Mouse (Mus musculus) kidney, postnatal 25 days (tissue): ENCODE measurements around the gene Mrpl49.

ENCODE experiments used
- DNase-seq, 2 experiments: peaks; one replicate each; pipeline ENCODE4 v3.0.0; 2021; ENCODE audit warnings: mixed read lengths in 2 of 2

The Mrpl49 gene

DNA sequence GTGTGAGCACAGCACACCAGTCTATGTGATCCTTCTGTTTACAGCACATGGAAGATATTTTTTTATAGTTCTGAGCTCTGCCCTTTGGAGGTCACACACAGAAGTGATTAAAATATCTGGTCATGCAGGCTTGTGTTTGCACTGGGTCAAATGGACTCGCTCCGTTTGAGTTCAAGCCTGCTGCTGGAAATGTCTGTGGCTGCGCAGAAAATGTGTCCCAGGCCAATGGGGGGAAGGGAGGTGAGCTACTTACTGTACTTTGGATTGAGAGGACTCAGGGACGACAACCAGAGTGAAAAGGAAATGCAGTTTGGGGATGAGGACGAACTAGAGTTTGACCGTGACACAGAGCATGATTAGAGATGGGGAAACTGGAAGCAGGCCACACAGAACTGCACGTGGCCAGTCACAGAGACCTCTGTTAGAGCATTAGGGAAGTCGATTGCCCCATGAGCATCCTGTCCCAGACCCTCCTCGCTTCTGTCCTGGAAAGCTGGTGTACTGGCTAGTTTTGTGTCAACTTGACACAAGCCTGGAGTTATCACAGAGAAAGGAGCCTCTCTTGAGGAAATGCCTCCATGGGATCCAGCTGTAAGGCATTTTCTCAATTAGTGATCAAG lies 21.5 kb downstream of the Mrpl49 start:
- DNase-seq, result no peak

DNA sequence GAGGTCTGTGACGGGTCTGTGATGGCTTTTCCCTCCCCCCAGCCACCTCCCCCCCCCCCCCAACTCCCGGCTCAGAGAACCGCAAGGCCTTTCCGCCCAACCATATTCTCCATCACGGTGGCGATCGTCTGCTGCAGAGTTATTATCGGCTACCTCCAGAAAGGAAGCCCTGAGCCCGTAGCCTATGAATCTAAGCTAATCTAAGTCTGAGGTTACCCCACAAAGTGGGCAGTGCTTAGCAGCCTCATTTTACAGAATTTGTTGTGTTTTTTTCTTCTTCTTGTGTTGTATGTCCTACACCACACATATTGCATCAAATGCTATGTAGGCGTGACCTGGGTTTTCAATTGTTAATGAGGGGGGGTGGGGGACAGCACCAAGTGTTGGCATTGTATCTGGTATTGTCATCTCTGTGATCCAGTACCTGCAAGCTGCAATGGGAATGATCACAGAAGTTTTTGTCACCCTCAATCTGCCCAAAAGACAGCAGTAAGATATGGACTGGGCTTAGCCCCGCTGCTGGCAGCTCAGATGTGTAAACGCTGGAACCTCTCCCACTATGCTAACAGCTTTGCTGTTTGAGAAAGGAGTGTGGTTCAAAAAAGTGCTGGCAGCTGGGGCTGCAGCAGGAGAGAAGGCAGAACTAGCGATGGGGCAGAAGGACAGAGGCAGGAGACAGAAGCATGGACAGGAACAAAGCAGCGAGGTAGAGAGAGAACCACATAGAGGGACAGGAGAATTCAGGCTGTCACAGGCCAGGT lies 26.9 kb downstream of the Mrpl49 start:
- no peak for DNase-seq

DNA sequence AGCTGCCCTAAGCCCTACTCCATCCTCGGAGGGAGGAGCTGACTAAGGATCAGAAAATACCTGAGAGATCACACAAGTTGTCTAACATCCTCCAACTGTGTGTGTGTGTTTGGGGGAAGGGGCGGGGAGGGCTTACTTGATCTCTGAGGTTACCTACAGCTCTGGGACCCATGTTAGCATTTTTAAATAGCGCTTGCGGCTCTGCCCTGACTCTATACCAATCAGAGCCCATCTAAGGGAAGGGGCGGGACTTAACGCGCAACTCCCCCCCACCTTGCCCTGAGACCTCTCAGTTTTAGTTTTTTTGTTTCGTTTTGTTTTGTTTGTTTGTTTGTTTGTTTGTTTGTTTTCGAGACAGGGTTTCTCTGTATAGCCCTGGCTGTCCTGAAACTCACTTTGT lies 28.2 kb downstream of the Mrpl49 start:
- DNase-seq, result no peak

DNA sequence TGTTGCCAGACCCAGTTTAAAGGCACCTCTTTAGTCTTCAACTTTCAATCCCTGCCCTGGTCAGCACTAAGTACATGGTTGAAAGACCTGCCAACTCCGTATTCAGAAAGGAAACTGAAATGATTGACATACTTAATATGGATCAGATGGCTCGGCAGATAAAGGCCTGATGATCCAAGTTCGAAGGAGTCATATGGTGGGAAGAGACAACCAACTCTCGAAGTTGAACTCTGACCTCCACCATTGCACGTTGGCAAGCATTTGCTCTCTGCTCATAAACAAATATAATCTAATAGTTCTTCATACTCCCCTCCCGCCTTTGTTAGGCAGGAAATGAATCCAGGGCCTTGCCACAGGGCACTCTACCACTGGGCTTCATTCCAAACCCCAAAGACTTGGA lies 28.6 kb downstream of the Mrpl49 start:
- DNase-seq, result no peak

DNA sequence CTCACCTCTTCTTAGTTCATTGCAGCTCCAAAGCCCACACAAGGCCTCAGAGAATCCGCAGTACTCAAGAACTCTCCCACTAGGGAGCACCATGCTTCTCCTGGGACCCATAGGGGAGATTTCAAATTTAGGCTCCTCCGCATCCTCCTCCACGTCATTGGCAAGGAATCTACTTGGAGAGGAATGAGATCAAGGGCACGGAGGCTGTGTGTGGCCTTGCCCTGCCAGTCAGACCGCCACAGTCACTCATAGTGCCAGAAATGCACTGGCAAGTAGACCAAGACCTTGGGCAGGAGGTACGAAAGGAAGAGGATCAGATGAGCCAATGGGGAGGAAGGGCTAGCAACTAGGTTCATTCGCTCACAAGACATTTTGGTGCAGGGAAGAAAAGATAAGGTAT lies 33.7 kb downstream of the Mrpl49 start:
- DNase-seq, result no peak

DNA sequence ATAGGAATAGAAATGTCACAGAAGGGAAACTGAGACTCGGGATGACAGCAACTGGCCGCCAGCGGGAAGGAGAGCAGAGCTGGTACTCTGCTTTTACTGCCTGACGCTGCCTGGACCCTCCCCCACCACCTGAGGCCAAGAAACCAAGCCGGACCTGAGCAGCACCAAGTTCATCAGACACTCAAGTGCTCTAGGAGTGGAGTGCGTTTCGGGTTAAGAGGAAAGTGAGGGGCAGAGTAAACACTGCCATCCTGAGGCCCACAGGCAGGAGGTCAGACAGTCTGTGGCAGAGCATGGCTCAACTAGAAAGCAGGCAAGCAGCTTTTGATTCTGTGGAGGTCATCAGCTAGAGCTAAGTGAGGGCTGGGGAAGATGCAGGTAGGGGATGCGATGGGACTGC lies 34.5 kb downstream of the Mrpl49 start:
- DNase-seq, result no peak

DNA sequence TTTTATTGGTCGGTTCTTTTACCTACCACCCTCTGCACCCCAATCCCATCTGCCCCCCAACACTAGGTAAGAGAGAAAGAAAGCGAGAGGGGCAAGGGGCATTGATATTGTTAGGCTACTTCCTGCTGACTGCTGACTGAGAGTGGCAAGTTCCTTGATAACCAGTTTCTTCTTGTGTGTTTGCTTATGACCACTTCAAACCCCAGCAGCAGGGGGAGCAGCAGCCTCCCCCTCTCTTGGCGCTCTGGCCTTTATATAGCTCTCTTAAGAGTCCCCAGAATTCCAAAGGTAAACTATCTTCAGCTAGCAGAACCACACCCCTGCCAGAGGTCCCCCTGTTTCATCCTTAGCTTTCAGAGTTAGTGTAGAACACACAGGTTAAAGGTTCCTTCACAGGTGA lies 37.3 kb downstream of the Mrpl49 start:
- DNase-seq, result no peak

DNA sequence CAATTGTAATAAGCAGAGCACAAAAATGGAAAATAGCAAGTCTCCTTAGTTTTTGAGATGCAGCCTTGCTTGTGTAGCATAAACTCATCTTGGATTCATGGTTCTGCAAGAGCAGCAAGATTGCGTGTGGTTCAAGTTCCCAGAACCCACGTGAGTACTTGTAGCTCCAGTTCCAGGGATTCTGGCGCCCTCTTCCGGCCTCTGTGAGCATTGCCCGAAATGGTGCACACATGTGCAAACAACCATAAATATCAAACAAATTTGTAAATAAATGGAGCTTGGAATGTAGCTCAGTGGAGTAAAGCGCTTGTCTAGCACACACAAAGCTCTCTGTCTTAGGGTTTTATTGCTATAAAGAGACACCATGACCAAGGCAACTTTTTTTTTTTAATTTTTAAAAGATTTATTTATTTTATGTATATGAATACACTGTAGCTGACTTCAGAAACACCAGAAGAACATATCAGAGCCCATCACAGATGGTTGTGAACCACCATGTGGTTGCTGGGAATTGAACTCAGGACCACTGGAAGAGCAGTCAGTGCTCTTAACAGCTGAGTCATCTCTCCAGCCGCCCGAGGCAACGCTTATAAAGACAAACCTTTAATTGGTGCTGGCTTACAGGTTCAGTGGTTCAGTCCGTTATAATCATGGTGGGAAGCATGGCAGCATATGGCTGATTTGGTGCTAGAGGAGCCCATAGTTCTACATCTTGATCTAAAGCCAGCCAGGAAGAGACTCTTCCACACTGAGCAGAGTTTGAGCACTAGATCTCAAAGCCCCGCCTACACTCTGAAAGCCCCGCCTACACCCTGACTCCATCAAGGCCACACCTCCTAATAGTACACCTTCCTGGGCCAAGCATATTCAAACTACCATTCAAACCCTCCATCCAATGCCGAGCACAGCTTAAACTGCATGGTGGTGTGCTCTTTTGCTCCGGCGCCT lies 39.2 kb downstream of the Mrpl49 start:
- DNase-seq, result peak; percentile 90 to 95

DNA sequence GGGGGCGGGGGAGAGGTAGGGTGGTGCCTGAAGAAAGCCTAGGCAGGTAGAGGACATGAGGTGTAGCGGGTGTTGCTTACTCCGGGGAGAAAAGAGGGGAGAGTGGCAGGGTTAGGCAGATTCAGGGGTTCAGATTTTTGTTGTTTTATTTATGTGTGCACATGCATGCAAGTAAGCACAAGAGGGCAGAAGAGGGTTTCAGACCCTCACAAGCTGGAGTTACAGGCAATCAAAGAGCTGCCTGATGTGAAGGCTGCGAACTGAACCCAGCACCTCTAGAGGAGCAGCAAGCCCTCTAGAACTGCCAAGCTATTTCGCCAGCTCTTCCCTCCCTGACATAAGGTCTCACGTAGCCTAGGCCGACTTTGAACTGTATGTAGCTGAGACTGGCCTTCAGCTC lies 41.1 kb downstream of the Mrpl49 start:
- DNase-seq, result no peak

DNA sequence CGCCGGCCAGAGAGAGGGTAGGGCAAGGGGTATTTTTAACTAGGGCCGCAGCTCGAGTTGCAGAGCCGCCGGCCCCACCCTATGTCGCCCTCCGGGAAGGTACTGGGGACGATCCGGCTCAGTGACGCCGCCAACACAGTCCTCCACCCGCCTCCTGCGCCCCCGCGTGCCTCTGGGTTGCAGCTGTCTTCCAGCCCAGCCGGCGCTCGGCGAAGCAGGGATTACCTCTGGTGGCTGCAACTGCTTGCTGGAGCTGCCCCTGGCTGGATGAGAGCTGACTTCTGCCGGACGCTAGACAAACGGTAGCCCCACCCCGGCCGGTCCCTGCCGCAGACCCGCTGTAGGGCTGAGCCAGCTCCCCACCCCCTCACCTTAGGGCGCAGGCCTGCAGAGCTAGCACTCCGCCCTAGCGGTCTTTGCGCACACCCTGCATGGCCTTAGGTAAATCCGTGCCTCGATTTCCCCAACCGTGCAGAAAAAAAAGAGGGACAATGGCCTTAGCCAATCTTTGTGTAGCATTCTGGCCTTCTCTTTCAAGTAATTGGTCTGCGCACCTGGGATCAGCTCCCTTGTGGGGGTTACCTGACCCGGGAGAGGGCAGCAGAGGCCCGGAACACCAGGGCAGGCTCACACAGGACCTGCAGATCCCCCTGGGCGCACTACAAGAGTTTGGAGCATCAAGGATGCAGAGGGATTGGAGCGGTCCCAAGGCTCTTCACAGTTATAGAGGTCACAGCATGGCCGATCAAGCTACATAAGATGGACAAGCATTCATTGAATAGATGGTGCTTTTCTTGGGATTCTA lies 41.9 kb downstream of the Mrpl49 start, which contains the start of gene Capn1:
TSS of gene Capn1 (minus strand) at position 387 of the 805 bp plus-strand sequence.
- DNase-seq, result peak; percentile 73 to 87

DNA sequence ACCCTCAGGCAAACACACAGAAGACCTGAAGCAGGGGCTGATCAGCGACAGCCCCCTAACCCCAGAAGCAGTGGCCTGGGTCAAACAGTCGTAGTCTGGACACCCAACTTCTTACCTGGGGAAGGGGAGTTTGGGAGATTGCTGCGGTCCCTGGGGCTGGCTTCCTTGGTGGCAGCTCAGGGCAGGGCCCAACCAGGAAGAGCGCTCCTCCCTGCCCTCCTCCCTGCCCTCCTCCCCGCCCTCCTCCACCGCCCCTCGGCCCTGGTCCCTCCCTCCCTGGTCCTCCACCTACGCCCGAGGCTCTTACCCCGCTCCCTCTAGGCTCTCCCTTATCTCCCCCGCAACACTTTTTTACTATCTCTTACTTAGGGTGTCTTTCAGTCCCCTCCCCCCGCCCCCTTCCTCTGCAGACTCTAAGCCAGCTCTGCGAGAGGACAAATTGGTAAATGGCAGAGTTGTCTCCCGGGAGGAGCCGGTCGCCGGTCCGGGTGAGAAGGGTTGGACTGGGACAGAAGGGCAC lies 42.5 kb downstream of the Mrpl49 start:
- DNase-seq, result peak; percentile 50 to 71

DNA sequence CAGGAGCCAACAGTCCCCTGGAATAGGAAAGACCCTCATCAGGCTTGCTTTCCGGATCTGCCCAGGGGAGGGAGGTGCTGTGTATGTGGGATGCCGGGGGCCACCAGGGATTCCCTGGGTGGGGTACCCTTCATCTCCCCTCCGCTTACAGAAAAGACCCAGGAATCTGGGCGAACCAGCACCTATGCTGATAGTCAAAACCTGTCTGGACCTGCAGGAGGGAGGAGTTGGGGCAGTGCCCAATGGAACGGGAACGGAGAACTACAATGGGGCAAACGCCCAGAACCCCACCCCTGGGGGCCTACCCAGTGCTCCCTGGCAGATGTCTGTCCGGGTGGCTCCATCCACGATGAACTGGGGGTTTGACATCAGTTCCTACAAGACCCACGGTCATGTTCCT lies 43.9 kb downstream of the Mrpl49 start:
- DNase-seq, result no peak

DNA sequence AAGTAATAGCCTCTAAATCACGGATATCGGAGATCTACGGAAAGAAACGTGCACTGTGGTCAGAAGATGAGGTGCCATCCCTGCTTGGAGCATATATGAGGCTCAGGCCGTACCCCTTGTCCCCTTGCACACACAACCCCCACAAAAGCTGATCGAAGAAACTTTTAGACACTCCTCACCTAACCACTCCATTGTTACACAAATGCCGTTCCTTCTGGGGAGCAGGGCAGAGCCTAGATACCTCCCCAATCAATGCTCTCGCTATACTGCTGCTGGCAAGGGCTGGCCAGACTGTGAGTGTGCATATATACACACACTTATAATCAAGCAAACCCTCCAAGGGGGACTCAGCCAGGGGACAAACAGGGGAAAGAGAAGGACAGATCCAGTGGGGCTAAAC lies 48.4 kb downstream of the Mrpl49 start:
- DNase-seq, result no peak

DNA sequence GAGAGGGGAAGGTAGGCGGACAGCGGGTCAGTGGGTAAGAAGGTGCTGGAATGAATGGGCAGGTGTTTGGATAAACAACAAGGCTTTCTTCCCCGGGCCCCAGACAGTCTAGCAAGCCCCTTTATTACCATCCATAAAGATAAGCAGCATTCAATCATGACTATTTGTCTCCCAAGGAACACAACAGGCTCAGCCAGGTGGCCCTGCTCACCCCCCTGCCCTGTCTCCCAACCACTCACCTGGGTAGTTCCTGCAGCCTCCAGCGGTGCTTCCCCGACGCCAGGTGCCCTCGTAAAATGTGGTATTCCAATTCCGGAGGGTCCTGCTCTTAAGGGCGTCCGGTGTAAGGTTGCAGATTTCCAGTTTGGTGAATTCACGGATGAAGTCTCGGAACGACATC lies 50.6 kb downstream of the Mrpl49 start:
- DNase-seq, result no peak

DNA sequence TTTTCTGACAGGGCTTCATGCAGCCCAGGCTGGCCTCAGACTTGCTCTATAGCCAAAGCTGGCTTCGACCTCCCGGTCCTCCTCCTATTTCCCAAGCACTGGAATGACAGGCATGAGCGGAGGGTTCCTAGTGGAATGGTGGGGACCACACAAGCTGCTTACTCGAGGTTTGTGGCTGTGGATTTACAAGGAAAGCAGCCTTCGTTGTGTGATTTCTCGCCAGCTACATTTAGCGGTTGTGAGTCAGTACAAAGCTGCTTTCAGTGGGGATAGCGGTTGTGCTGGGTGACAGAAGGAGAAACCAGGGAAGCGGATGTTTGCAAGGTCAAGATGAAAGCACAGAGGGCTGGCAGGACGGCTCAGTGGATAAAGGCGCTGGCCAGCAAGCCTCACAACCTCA lies 52.0 kb downstream of the Mrpl49 start:
- no peak for DNase-seq
